Mouse (Mus musculus) small intestine, adult 2 months (tissue): Measurements from ENCODE around the gene Mpp2. TPM values are rescaled to one million over a fixed set of nuclear protein-coding genes. Genes with fewer than 3 reads are reported as not detected.
A peak's percentile ranks its signal among the peaks of the same experiment; 100 is the strongest.

Experiments used
- H3K27ac ChIP-seq: fragments of 200-500 bp; 2 replicates; pipeline ENCODE4 v1.5.1; 2012; ENCODE audit warnings: low read depth, low read length, control low read depth, inconsistent platforms; ENCODE audit not compliant: insufficient read depth
- H3K27me3 ChIP-seq: fragments of 200-500 bp; 2 replicates; pipeline ENCODE4 v1.6.1; 2012; ENCODE audit warnings: mild to moderate bottlenecking, moderate library complexity, low read length, inconsistent platforms; ENCODE audit not compliant: control insufficient read depth, insufficient read depth
- H3K36me3 ChIP-seq: fragments of 200-500 bp; 2 replicates; pipeline ENCODE4 v1.6.1; 2012; ENCODE audit warnings: mild to moderate bottlenecking, low read length, control low read depth, inconsistent platforms; ENCODE audit not compliant: control insufficient read depth, insufficient read depth
- H3K4me1 ChIP-seq: fragments of 200-500 bp; 2 replicates; pipeline ENCODE4 v1.6.1; 2012; ENCODE audit warnings: low read length, inconsistent platforms, mixed read lengths; ENCODE audit not compliant: control insufficient read depth, insufficient read depth, insufficient read length
- H3K4me3 ChIP-seq: fragments of 200-500 bp; 2 replicates; pipeline ENCODE4 v1.5.1; 2012; ENCODE audit warnings: low read depth, mild to moderate bottlenecking, control low read depth, inconsistent platforms, low read length, moderate library complexity
- CTCF ChIP-seq: fragments of 200-500 bp; IDR thresholded peaks from 2 replicates; pipeline ENCODE4 v1.5.1; 2012; ENCODE audit warnings: low read depth, mild to moderate bottlenecking, control low read depth, inconsistent platforms, low read length, moderate library complexity, mixed read lengths; ENCODE audit not compliant: insufficient replicate concordance, insufficient read length; ENCODE audit errors: extremely low read depth
- POLR2A ChIP-seq: fragments of 200-500 bp; IDR thresholded peaks from 2 replicates; pipeline ENCODE4 v1.6.1; 2012; ENCODE audit warnings: low read depth, mild to moderate bottlenecking, control low read depth, inconsistent platforms, low read length, moderate library complexity
- WGBS: fragments of 180-500 bp; shearing (Covaris S2); methylation state at CpG from one replicate; pipeline ENCODE4 v1.1.7; 2018; 5-methylcytosine and 5-hydroxymethylcytosine counted together
- polyA plus RNA-seq: library from polyadenylated mRNA; depleted of rRNA; stranded (reverse); fragments of >200 nt; gene quantifications from 2 replicates; pipeline ENCODE4 v1.2.3, GENCODE M21; 2012

Gene Mpp2
- polyA plus RNA-seq, 1 experiment: 1.2 TPM

GRCm38 (mm10) chr11:102089088-102089808 is 933 bp upstream of the Mpp2 start:
- Histone ChIP-seq H3K4me1 (0 out of 2 replicates have a peak, but pooled peaks cover 2% of the 10 kb centered on the region), H3K36me3 (no peaks in the 10 kb centered on the region), H3K27ac (no peak overlapping the region), H3K4me3 (peak overlapping the region; percentile 60), H3K27me3 (0 out of 2 replicates have a peak, but pooled peaks cover 3% of the 10 kb centered on the region)
- WGBS: 1% methylated on average over 20 of the region's 20 CpGs
- TF ChIP-seq CTCF (peak; percentile 42; the same call in 1 of the 2 replicates), POLR2A (no peak)

- peaks cover 5% of the 10 kb centered on the region for H3K4me1 ChIP-seq
- peak overlapping the region; percentile 60 for H3K4me3 ChIP-seq
- H3K27ac ChIP-seq: no peak overlapping the region
- H3K27me3 ChIP-seq: 0 out of 2 replicates have a peak, but pooled peaks cover 3% of the 10 kb centered on the region
- WGBS: under 1% methylated on average over 39 of the region's 39 CpGs
- no peaks in the 10 kb centered on the region for H3K36me3 ChIP-seq
- TF ChIP-seq CTCF: no peak
- TF ChIP-seq POLR2A: peak; percentile 34; the same call in 1 of the 2 replicates
Observed at GRCm38 (mm10) chr11:102087081-102087751, 1.1 kb downstream of the Mpp2 start.

GRCm38 (mm10) chr11:102086331-102086730 is 2.0 kb downstream of the Mpp2 start:
- H3K4me3 ChIP-seq: no peak overlapping the region
- H3K4me1 ChIP-seq: peaks cover 6% of the 10 kb centered on the region
- TF ChIP-seq POLR2A (no peak), CTCF (no peak)
- 24% methylated on average over 3 of the region's 3 CpGs for WGBS
- no peaks in the 10 kb centered on the region for H3K36me3 ChIP-seq
- no peak overlapping the region for H3K27ac ChIP-seq
- no peaks in the 10 kb centered on the region for H3K27me3 ChIP-seq

- 86% methylated on average over 7 of the region's 7 CpGs for WGBS
- Histone ChIP-seq H3K36me3 (no peaks in the 10 kb centered on the region), H3K27ac (no peak overlapping the region), H3K4me1 (peaks cover 6% of the 10 kb centered on the region), H3K27me3 (no peaks in the 10 kb centered on the region), H3K4me3 (no peak overlapping the region)
- no peak for TF ChIP-seq CTCF
- TF ChIP-seq POLR2A: no peak
Observed at GRCm38 (mm10) chr11:102084159-102084558, 4.2 kb downstream of the Mpp2 start.

GRCm38 (mm10) chr11:102083193-102083592 is 5.1 kb downstream of the Mpp2 start:
- TF ChIP-seq POLR2A (no peak), CTCF (no peak)
- no peak overlapping the region for H3K27ac ChIP-seq
- no peaks in the 10 kb centered on the region for H3K36me3 ChIP-seq
- H3K27me3 ChIP-seq: no peaks in the 10 kb centered on the region
- H3K4me3 ChIP-seq: no peak overlapping the region
- peaks cover 6% of the 10 kb centered on the region for H3K4me1 ChIP-seq
- 46% methylated on average over 4 of the region's 4 CpGs for WGBS

GRCm38 (mm10) chr11:102082322-102082721 is 6.0 kb downstream of the Mpp2 start:
- Histone ChIP-seq H3K4me3 (no peak overlapping the region), H3K36me3 (no peaks in the 10 kb centered on the region), H3K4me1 (peaks cover 4% of the 10 kb centered on the region), H3K27ac (no peak overlapping the region), H3K27me3 (no peaks in the 10 kb centered on the region)
- TF ChIP-seq POLR2A (no peak), CTCF (no peak)
- under 1% methylated on average over 18 of the region's 18 CpGs for WGBS

- WGBS: 35% methylated on average over 14 of the region's 14 CpGs
Observed at GRCm38 (mm10) chr11:102073722-102074121, 14.6 kb downstream of the Mpp2 start.

More at GRCm38 (mm10) chr11:102073722-102074121, 14.6 kb downstream of the Mpp2 start:
- TF ChIP-seq CTCF (no peak), POLR2A (no peak)
- Histone ChIP-seq H3K27ac (no peak overlapping the region), H3K4me3 (no peak overlapping the region), H3K4me1 (no peaks in the 10 kb centered on the region), H3K36me3 (no peaks in the 10 kb centered on the region), H3K27me3 (no peaks in the 10 kb centered on the region)
